Mouse (Mus musculus) intestine, embryonic 14.5 days (tissue): ENCODE measurements around the gene Prkcb. TPM values are rescaled to one million over a fixed set of nuclear protein-coding genes. Genes with fewer than 3 reads are reported as not detected.

Experiments
- ATAC-seq: fragments of 200-750 bp; cut with Nextera tagmentation; replicated peaks from 2 replicates; pipeline ENCODE4 v1.8.0; 2017; ENCODE audit warnings: low read depth, moderate number of reproducible peaks, moderate TSS enrichment, moderate library complexity; ENCODE audit not compliant: low FRiP score, low TSS enrichment
- DNase-seq: peaks from one replicate; pipeline ENCODE4 v3.0.0-alpha.2; 2018; ENCODE audit warnings: low spot score
- H3K27ac ChIP-seq: fragments of 300-500 bp; sonication (generic); 2 replicates; pipeline ENCODE4 v1.5.1; 2014; ENCODE audit warnings: low read depth, mild to moderate bottlenecking, control low read depth
- H3K27me3 ChIP-seq: fragments of 300-500 bp; sonication (generic); replicated peaks from 2 replicates; pipeline ENCODE4 v1.6.1; 2014; ENCODE audit warnings: low read length, control low read depth; ENCODE audit not compliant: control insufficient read depth, insufficient read depth
- H3K36me3 ChIP-seq: fragments of 300-500 bp; sonication (generic); 2 replicates; pipeline ENCODE4 v1.6.1; 2014; ENCODE audit warnings: low read length, control low read depth; ENCODE audit not compliant: control insufficient read depth, insufficient read depth
- H3K4me1 ChIP-seq: fragments of 300-500 bp; sonication (generic); replicated peaks from 2 replicates; pipeline ENCODE4 v1.6.1; 2014; ENCODE audit warnings: low read length, control low read depth, mixed read lengths; ENCODE audit not compliant: control insufficient read depth, insufficient read depth
- H3K4me2 ChIP-seq: fragments of 300-500 bp; sonication (generic); 2 replicates; pipeline ENCODE4 v1.6.1; 2014; ENCODE audit warnings: low read length
- H3K4me3 ChIP-seq: fragments of 300-500 bp; sonication (generic); 2 replicates; pipeline ENCODE4 v1.5.1; 2014; ENCODE audit warnings: low read depth, low read length, control low read depth, mixed read lengths
- H3K9ac ChIP-seq: fragments of 300-500 bp; sonication (generic); 2 replicates; pipeline ENCODE4 v1.6.1; 2014; ENCODE audit warnings: mild to moderate bottlenecking, low read length
- H3K9me3 ChIP-seq: fragments of 300-500 bp; sonication (generic); 2 replicates; pipeline ENCODE4 v1.6.1; 2016; ENCODE audit warnings: low read length, control low read depth; ENCODE audit not compliant: control insufficient read depth
- WGBS: fragments of 180-500 bp; shearing (Covaris S2); extraction: QIAGEN DNeasy Blood & Tissue Kit; methylation state at CpG from one replicate; pipeline ENCODE4 v1.1.7; 2014; 5-methylcytosine and 5-hydroxymethylcytosine counted together
- polyA plus RNA-seq: library from polyadenylated mRNA; unstranded; fragments of >200 nt; fragmentation: Nextera tagmentation; extraction: Ambion mirVana; gene quantifications from 2 replicates; pipeline ENCODE4 v1.2.1, GENCODE M21; 2014

Prkcb gene
- polyA plus RNA-seq, 1 experiment from 2014 or later = 19.0 TPM

GRCm38 (mm10) chr7:122307241-122307640 is 18.7 kb downstream of the Prkcb start:
- no peaks in the 10 kb centered on the region for H3K27me3 ChIP-seq
- no peak for ATAC-seq
- H3K27ac ChIP-seq = no peak overlapping the region
- no peaks in the 10 kb centered on the region for H3K36me3 ChIP-seq
- H3K9ac ChIP-seq = no peak overlapping the region
- WGBS = 90% methylated on average over 9 of the region's 9 CpGs
- H3K9me3 ChIP-seq = no peaks in the 10 kb centered on the region
- no peak for DNase-seq
- H3K4me1 ChIP-seq = no peaks in the 10 kb centered on the region
- no peak overlapping the region for H3K4me2 ChIP-seq
- H3K4me3 ChIP-seq = no peak overlapping the region

GRCm38 (mm10) chr7:122308661-122309060 is 20.1 kb downstream of the Prkcb start:
- WGBS = 81% methylated on average over 5 of the region's 5 CpGs
- H3K27me3 ChIP-seq = no peaks in the 10 kb centered on the region
- H3K4me3 ChIP-seq = no peak overlapping the region
- H3K4me2 ChIP-seq = no peak overlapping the region
- H3K9ac ChIP-seq = no peak overlapping the region
- DNase-seq (no peak), ATAC-seq (no peak)
- H3K9me3 ChIP-seq = no peaks in the 10 kb centered on the region
- H3K27ac ChIP-seq = no peak overlapping the region
- no peaks in the 10 kb centered on the region for H3K4me1 ChIP-seq
- no peaks in the 10 kb centered on the region for H3K36me3 ChIP-seq

GRCm38 (mm10) chr7:122309909-122310725 is 21.6 kb downstream of the Prkcb start:
- Histone ChIP-seq H3K4me2 (no peak overlapping the region), H3K27me3 (no peaks in the 10 kb centered on the region), H3K36me3 (no peaks in the 10 kb centered on the region), H3K27ac (no peak overlapping the region), H3K4me1 (no peaks in the 10 kb centered on the region), H3K9me3 (no peaks in the 10 kb centered on the region), H3K9ac (no peak overlapping the region), H3K4me3 (no peak overlapping the region)
- ATAC-seq (no peak), DNase-seq (no peak)
- 65% methylated on average over 14 of the region's 14 CpGs for WGBS

- Histone ChIP-seq H3K27me3 (no peaks in the 10 kb centered on the region), H3K4me1 (no peaks in the 10 kb centered on the region), H3K27ac (no peak overlapping the region), H3K4me2 (no peak overlapping the region), H3K36me3 (no peaks in the 10 kb centered on the region), H3K4me3 (no peak overlapping the region), H3K9me3 (no peaks in the 10 kb centered on the region), H3K9ac (no peak overlapping the region)
- WGBS = 91% methylated on average over 7 of the region's 7 CpGs
- ATAC-seq = no peak
- DNase-seq = no peak
Observed at GRCm38 (mm10) chr7:122310726-122311018, 22.1 kb downstream of the Prkcb start.

GRCm38 (mm10) chr7:122313690-122314477 is 25.3 kb downstream of the Prkcb start:
- Histone ChIP-seq H3K9me3 (no peaks in the 10 kb centered on the region), H3K4me1 (no peaks in the 10 kb centered on the region), H3K4me2 (no peak overlapping the region), H3K4me3 (no peak overlapping the region), H3K9ac (no peak overlapping the region), H3K36me3 (no peaks in the 10 kb centered on the region), H3K27me3 (no peaks in the 10 kb centered on the region), H3K27ac (no peak overlapping the region)
- WGBS = 91% methylated on average over 12 of the region's 12 CpGs
- ATAC-seq (no peak), DNase-seq (no peak)

GRCm38 (mm10) chr7:122315720-122316331 is 27.3 kb downstream of the Prkcb start:
- 85% methylated on average over 8 of the region's 8 CpGs for WGBS
- no peak overlapping the region for H3K9ac ChIP-seq
- ATAC-seq (no peak), DNase-seq (no peak)
- H3K27ac ChIP-seq = no peak overlapping the region
- no peaks in the 10 kb centered on the region for H3K27me3 ChIP-seq
- no peaks in the 10 kb centered on the region for H3K36me3 ChIP-seq
- no peak overlapping the region for H3K4me3 ChIP-seq
- H3K9me3 ChIP-seq = no peaks in the 10 kb centered on the region
- H3K4me2 ChIP-seq = no peak overlapping the region
- H3K4me1 ChIP-seq = no peaks in the 10 kb centered on the region

- WGBS = 69% methylated on average over 3 of the region's 3 CpGs
- no peak overlapping the region for H3K4me3 ChIP-seq
- no peak overlapping the region for H3K9ac ChIP-seq
- H3K27me3 ChIP-seq = no peaks in the 10 kb centered on the region
- no peak overlapping the region for H3K4me2 ChIP-seq
- no peak for DNase-seq
- H3K36me3 ChIP-seq = no peaks in the 10 kb centered on the region
- H3K9me3 ChIP-seq = no peaks in the 10 kb centered on the region; the same call in 1 of the 2 replicates
- H3K4me1 ChIP-seq = no peaks in the 10 kb centered on the region
- H3K27ac ChIP-seq = no peak overlapping the region
- no peak for ATAC-seq
Observed at GRCm38 (mm10) chr7:122316681-122317080, 28.1 kb downstream of the Prkcb start.

- no peak overlapping the region for H3K4me3 ChIP-seq
- no peak for DNase-seq
- H3K36me3 ChIP-seq = no peaks in the 10 kb centered on the region
- H3K9ac ChIP-seq = no peak overlapping the region
- ATAC-seq = no peak
- no peaks in the 10 kb centered on the region; the same call in 1 of the 2 replicates for H3K9me3 ChIP-seq
- H3K4me1 ChIP-seq = no peaks in the 10 kb centered on the region
- H3K4me2 ChIP-seq = no peak overlapping the region
- no peak overlapping the region for H3K27ac ChIP-seq
- H3K27me3 ChIP-seq = no peaks in the 10 kb centered on the region
Observed at GRCm38 (mm10) chr7:122317485-122317884, 28.9 kb downstream of the Prkcb start.
